Mouse (Mus musculus) forebrain, embryonic 16.5 days (tissue): ENCODE data around the gene Wnk2. TPM values are rescaled to one million over a fixed set of nuclear protein-coding genes. Genes with fewer than 3 reads are reported as not detected.
A peak's percentile ranks its signal among the peaks of the same experiment; 100 is the strongest.

ENCODE experiments used
- ATAC-seq: fragments of 200-750 bp; cut with Nextera tagmentation; 2 replicates; pipeline ENCODE4 v1.8.0; 2017; ENCODE audit warnings: mild to moderate bottlenecking, moderate library complexity
- H3K27ac ChIP-seq: fragments of 300-500 bp; sonication (generic); 2 replicates; pipeline ENCODE4 v1.5.1; 2014; ENCODE audit warnings: low read length, control low read depth
- H3K27me3 ChIP-seq: fragments of 300-500 bp; sonication (generic); replicated peaks from 2 replicates; pipeline ENCODE4 v1.6.1; 2014; ENCODE audit warnings: low read length; ENCODE audit not compliant: control insufficient read depth, insufficient read depth
- H3K36me3 ChIP-seq: fragments of 300-500 bp; sonication (generic); 2 replicates; pipeline ENCODE4 v1.6.1; 2014; ENCODE audit not compliant: control insufficient read depth, insufficient read depth
- H3K4me1 ChIP-seq: fragments of 300-500 bp; sonication (generic); replicated peaks from 2 replicates; pipeline ENCODE4 v1.6.1; 2014; ENCODE audit warnings: low read length; ENCODE audit not compliant: control insufficient read depth, insufficient read depth
- H3K4me2 ChIP-seq: fragments of 300-500 bp; sonication (generic); 2 replicates; pipeline ENCODE4 v1.6.1; 2014; ENCODE audit warnings: mild to moderate bottlenecking, low read length, control low read depth
- H3K4me3 ChIP-seq: fragments of 300-500 bp; sonication (generic); replicated peaks from 2 replicates; pipeline ENCODE4 v1.5.1; 2014; ENCODE audit warnings: mild to moderate bottlenecking, low read length, control low read depth
- H3K9ac ChIP-seq: fragments of 300-500 bp; sonication (generic); replicated peaks from 2 replicates; pipeline ENCODE4 v1.6.1; 2014; ENCODE audit warnings: low read depth, low read length, control low read depth
- H3K9me3 ChIP-seq: fragments of 300-500 bp; sonication (generic); 2 replicates; pipeline ENCODE4 v1.6.1; 2016; ENCODE audit warnings: low read length; ENCODE audit not compliant: control insufficient read depth
- WGBS: fragments of 180-500 bp; shearing (Covaris S2); extraction: QIAGEN DNeasy Blood & Tissue Kit; methylation state at CpG from one replicate; pipeline ENCODE4 v1.1.7; 2014; 5-methylcytosine and 5-hydroxymethylcytosine counted together
- polyA plus RNA-seq: library from polyadenylated mRNA; unstranded; fragments of >200 nt; fragmentation: Nextera tagmentation; extraction: Ambion mirVana; gene quantifications from 2 replicates; pipeline ENCODE4 v1.2.1, GENCODE M21; 2015

Gene Wnk2
- polyA plus RNA-seq, 1 experiment from 2014 or later = 21.3 TPM

DNA sequence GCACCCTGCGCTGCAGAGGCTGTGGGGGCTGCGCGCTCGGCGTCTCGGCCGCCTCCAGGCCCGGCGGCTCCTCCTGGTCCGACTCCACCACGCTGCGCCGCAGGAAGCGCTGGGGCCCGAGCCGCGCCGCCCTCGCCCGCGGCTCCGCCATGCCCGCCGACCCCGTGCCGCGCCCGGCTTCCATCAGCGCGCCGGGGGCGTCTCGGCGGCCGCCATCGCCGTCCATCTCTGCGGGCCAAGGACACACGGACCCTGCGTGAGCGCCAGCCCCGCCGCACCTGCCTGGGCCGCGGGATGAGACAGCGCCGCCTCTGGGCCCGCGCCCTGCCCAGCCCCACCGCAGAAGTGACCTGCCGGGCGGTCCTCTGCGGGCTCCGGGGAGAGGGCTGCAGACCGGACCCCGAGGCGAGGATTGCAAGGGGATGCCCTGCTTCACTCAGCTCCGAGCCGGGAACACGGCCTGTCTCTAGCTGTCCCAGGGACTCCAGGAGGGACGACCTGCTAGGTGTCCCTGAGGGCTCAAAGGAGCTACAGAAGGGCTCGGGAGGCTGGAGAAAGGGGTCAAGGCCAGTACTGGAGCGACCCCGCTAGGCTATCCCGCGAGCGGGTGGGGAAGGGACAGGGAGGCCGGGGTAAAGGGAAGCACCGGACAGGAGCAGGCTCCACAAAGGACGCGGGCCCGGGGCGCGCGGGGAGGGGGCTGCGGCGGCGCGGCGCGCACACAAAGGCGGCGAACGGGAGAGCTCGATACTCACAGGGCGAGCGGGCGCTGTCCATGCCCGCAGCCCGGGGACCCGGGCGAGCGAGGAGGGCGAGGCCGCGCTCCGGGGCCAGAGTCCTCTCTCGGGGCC, 582 bp downstream of the Wnk2 start:
- Histone ChIP-seq H3K27ac (peak overlapping the region; percentile 92), H3K9ac (peak overlapping the region; percentile 86), H3K27me3 (no peaks in the 10 kb centered on the region), H3K36me3 (no peaks in the 10 kb centered on the region), H3K4me3 (peak overlapping the region; percentile 85), H3K4me2 (peak overlapping the region; percentile 96), H3K9me3 (no peaks in the 10 kb centered on the region), H3K4me1 (peaks cover 41% of the 10 kb centered on the region)
- peak; percentile 82 for ATAC-seq
- WGBS = under 1% methylated on average over 78 of the region's 98 CpGs

DNA sequence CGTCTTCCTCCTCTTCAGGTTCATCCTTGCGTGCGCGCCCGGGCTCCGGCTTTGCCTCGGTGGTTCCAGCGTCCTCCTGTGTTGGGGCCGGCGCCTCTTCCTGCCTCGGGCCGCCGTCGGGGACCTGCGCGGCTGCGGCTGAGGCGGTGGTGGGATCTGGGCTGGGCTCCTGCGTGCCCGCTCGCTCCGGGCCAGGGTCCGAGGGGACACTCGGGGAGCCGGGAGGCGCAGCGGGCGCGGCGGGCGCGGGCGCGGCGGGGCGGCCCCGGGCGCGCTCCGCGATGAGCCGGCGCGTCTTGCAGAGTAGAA, 1.2 kb downstream of the Wnk2 start:
- Histone ChIP-seq H3K27ac (peak overlapping the region; percentile 92; the same call in 1 of the 2 replicates), H3K4me3 (peak overlapping the region; percentile 85), H3K9me3 (no peaks in the 10 kb centered on the region), H3K9ac (peak overlapping the region; percentile 86), H3K36me3 (no peaks in the 10 kb centered on the region), H3K27me3 (no peaks in the 10 kb centered on the region), H3K4me1 (peaks cover 41% of the 10 kb centered on the region), H3K4me2 (peak overlapping the region; percentile 96)
- WGBS = under 1% methylated on average over 43 of the region's 44 CpGs
- peak; percentile 8; the same call in 1 of the 2 replicates for ATAC-seq

- Histone ChIP-seq H3K4me1 (peaks cover 41% of the 10 kb centered on the region), H3K27ac (no peak overlapping the region), H3K4me2 (peak overlapping the region; percentile 96), H3K36me3 (no peaks in the 10 kb centered on the region), H3K9ac (peak overlapping the region; percentile 86), H3K4me3 (peak overlapping the region; percentile 85), H3K9me3 (no peaks in the 10 kb centered on the region), H3K27me3 (no peaks in the 10 kb centered on the region)
- WGBS = 24% methylated on average over 17 of the region's 17 CpGs
- ATAC-seq = no peak
Observed at GRCm38 (mm10) chr13:49146040-49146697, 1.6 kb downstream of the Wnk2 start.

DNA sequence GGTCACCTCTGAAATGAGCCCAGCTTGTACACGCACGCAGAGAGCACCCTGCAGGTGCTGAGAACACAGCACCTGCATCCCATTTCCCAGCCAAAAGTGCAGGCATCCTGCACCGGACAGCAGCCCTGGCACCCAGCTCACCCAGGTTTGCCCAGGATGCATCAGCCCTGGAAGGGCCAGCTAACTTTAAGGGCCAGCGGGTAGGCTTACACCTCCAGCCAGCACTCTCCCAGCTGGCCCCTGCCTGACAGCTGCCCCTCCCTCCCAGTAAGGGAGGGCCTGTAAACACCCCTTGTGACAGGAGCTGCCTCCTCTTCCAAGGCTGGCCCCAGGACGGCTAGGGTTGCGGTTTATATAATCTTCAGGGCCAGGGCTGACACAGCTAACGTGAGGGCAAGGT, 2.4 kb downstream of the Wnk2 start:
- H3K4me2 ChIP-seq = peak overlapping the region; percentile 96
- peaks cover 46% of the 10 kb centered on the region for H3K4me1 ChIP-seq
- ATAC-seq = no peak
- H3K9me3 ChIP-seq = no peaks in the 10 kb centered on the region
- no peak overlapping the region for H3K27ac ChIP-seq
- H3K9ac ChIP-seq = peak overlapping the region; percentile 86
- H3K27me3 ChIP-seq = no peaks in the 10 kb centered on the region
- no peaks in the 10 kb centered on the region for H3K36me3 ChIP-seq
- 41% methylated on average over 7 of the region's 7 CpGs for WGBS
- H3K4me3 ChIP-seq = peak overlapping the region; percentile 85

DNA sequence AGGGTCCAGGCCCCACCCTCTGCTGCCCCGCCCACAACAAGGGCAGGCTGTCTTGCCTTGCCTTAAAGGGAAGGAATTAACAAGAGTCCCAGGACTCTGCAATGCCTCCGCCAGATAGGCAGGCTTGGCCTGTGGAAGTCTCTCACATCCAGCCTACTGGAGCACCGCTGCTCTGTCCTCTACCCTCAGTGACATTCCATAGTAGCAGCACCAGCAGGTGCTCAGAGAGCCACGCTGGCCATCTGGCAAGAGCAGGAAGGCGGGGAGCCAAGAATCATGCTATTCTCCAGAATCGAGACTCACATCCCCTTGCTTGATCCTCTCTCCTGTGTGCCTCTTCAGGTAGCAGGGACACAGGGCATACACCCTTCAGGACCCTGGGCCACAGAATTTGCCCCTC, 3.4 kb downstream of the Wnk2 start:
- peak overlapping the region; percentile 23 for H3K4me3 ChIP-seq
- no peaks in the 10 kb centered on the region for H3K27me3 ChIP-seq
- H3K9ac ChIP-seq = peak overlapping the region; percentile 17; the same call in 1 of the 2 replicates
- peak overlapping the region; percentile 96 for H3K4me2 ChIP-seq
- H3K4me1 ChIP-seq = peaks cover 46% of the 10 kb centered on the region
- WGBS = 20% methylated on average over 6 of the region's 6 CpGs
- H3K9me3 ChIP-seq = no peaks in the 10 kb centered on the region
- H3K27ac ChIP-seq = no peak overlapping the region
- no peak for ATAC-seq
- H3K36me3 ChIP-seq = no peaks in the 10 kb centered on the region

DNA sequence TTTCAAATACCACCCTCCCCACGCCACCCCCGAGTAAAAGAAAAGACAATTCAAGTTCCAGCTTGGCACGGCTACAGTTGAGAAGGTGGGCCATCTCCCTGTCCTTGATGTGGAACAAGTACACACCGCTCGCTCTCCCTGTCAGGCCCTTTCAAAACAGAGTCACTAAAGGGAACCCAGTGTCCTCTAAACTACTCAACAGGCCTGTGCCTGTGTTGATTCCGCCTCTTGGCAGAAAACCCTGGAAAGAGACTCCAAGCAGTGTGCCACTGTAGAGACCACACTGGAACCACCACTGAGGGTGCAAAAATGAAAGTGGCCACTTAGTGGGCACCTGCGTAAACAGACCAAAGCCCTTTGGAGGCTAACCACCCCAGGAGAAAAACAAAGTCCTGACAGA, 4.5 kb downstream of the Wnk2 start:
- no peak for ATAC-seq
- Histone ChIP-seq H3K27ac (no peak overlapping the region), H3K27me3 (no peaks in the 10 kb centered on the region), H3K4me2 (no peak overlapping the region; the same call in 1 of the 2 replicates), H3K4me3 (no peak overlapping the region), H3K36me3 (peaks cover 4% of the 10 kb centered on the region), H3K4me1 (peaks cover 45% of the 10 kb centered on the region), H3K9me3 (no peaks in the 10 kb centered on the region), H3K9ac (0 out of 2 replicates have a peak overlapping the region, but pooled peaks have one; percentile 13)
- WGBS = 87% methylated on average over 7 of the region's 7 CpGs

DNA sequence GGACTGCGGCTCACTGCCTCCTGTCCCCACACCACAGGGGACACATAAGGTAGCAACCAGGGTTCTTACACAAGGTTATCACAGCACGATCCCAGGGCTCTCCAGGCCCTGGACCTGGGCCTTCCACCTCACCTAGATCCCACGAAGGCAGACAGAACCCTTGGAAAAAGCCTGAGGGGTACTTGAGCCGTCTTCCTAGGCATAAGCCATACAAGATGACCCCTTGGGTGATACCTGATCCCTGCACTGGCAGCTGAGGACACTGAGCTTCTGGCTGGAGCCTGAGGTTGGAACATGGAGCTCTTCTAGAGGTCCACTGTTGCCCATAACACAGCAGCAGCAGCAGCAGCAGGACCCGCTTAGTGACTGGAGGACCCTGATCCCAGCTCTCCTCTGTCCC, 5.4 kb downstream of the Wnk2 start:
- Histone ChIP-seq H3K4me2 (no peak overlapping the region), H3K27me3 (no peaks in the 10 kb centered on the region), H3K9me3 (no peaks in the 10 kb centered on the region), H3K4me3 (no peak overlapping the region), H3K9ac (no peak overlapping the region), H3K36me3 (peaks cover 4% of the 10 kb centered on the region), H3K4me1 (peaks cover 40% of the 10 kb centered on the region), H3K27ac (no peak overlapping the region)
- ATAC-seq = no peak
- 91% methylated on average over 5 of the region's 5 CpGs for WGBS

DNA sequence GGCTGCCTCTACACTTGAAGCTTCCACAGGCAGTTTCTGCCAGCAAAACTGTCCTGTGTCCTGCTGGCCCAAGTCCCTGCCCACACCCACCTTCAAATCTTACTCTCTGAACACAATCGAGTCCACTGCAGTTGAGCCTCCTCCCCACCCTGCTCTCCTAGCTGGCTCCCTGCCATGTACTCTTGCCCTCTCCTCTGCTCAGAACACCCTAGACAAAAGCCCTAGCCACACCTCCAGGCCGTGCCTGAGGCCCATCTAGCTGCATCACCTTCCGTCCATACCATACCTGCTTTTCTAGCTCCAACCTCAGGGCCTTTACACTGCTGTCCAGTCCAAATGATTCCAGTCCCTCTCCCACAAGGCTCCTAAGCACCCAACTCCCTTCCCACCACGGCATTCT, 7.2 kb downstream of the Wnk2 start:
- ATAC-seq = no peak
- H3K9ac ChIP-seq = no peak overlapping the region
- no peaks in the 10 kb centered on the region for H3K9me3 ChIP-seq
- H3K4me1 ChIP-seq = peaks cover 30% of the 10 kb centered on the region
- no peak overlapping the region for H3K4me3 ChIP-seq
- H3K27me3 ChIP-seq = no peaks in the 10 kb centered on the region
- WGBS = 41% methylated on average over 4 of the region's 4 CpGs
- H3K4me2 ChIP-seq = no peak overlapping the region
- peaks cover 4% of the 10 kb centered on the region for H3K36me3 ChIP-seq
- no peak overlapping the region for H3K27ac ChIP-seq

DNA sequence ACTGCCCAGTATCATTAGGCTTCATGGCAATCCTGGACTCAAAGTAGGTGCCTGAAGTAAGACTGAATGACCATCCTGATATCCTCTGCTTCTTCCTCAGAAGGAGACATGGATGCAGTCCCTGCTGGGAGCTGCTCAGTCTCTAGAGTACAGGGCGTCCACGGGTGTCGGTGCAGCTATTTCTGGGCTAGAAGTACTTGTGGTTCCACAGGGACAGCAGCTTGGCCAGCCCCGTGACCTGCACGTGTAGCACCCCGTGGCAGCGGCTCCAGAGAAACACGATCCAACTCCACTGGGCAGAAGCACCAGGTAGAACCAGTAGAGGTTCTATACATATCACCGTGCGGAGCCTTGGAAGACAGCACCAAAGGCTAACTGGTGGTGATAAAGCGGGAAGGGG, 13.3 kb downstream of the Wnk2 start:
- Histone ChIP-seq H3K4me3 (no peak overlapping the region), H3K4me2 (no peak overlapping the region), H3K9me3 (no peaks in the 10 kb centered on the region), H3K4me1 (peaks cover 41% of the 10 kb centered on the region), H3K36me3 (peaks cover 4% of the 10 kb centered on the region), H3K27me3 (no peaks in the 10 kb centered on the region), H3K27ac (no peak overlapping the region), H3K9ac (no peak overlapping the region)
- 94% methylated on average over 11 of the region's 11 CpGs for WGBS
- ATAC-seq = no peak
